Mouse (Mus musculus) frontal cortex, postnatal 14 days (tissue): Measurements from ENCODE around the gene Osbpl3.

ENCODE experiments used
- DNase-seq, 2 experiments: peaks; one replicate each; pipeline ENCODE4 v3.0.0; 2022; ENCODE audit warnings: low spot score in 2 of 2

Gene Osbpl3

DNA sequence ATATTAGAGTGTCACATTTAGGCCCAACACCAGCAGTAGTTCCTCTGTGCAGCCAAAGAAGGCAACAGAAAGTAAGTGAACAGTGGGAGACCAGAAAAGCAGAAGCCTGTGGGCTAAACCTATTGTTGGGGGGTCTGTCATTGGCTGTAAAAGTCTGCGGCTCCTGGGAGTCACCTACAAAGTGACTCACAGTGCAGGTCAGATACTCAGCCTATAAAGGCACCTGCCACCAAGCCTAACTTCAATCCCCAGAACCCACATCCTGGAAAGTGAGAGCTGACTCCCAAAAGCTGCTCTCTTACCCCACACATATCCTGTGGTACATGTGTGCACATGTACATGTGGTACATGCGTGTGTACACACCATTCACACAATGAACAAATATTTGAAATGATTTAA lies 124.5 kb downstream of the Osbpl3 start:
- DNase-seq = no peak

DNA sequence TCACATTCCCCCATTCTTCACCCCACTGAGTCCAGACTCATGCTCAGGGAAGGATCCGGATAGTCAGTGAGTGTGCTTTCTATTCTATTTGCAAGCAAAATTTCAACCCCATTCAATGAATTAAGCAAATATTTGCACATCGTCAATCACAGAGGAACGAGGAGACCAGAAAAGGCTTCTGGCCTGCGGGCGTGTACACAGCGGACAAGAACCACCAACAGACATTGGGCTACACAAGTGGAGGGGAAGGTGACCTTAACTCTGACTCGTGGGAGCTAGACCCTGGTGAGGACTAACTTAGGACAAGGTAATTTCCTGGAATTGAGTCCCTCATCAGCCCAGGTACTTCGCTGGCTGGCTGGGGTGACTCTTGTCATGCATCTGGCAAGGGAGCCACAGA lies 126.6 kb downstream of the Osbpl3 start:
- DNase-seq = no peak

DNA sequence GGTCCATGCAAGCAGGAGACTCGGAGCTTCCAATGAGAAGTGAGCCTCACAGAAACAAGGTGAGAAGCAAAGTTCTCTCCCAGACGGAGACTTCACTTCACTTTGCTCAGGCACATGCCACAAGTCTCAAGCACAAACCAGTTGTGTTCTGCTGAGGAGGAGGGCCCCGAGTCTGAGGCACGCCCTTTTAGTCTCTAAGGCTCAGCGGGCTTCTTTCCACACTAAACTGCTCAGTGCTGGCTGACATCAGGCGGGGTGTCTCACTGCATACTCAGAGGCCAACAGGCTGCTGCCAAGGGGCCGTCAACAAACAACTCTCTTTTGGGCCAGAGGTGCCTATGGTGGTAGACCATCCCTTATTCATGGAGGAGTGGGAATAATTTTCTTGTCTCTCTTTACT lies 127.1 kb downstream of the Osbpl3 start:
- DNase-seq = no peak

DNA sequence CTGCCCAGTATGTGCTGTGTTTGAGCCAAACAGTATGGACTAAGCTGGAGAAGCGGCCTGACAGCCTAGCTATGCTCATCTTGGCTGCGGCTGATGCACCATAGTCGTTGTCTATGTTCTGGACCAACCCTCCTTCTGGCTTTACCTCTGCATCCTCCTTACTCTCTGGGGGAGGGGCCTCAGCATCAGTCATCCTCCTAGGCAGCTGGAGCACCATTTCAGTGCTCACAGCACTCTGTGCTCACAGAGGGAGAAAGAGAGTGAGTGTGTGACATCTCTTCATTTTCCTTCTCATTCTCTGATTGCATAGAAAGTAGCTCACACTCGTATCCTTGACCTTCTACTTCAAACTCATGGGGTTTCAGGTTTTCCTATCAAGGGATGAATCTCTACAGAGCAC lies 129.8 kb downstream of the Osbpl3 start:
- no peak for DNase-seq

DNA sequence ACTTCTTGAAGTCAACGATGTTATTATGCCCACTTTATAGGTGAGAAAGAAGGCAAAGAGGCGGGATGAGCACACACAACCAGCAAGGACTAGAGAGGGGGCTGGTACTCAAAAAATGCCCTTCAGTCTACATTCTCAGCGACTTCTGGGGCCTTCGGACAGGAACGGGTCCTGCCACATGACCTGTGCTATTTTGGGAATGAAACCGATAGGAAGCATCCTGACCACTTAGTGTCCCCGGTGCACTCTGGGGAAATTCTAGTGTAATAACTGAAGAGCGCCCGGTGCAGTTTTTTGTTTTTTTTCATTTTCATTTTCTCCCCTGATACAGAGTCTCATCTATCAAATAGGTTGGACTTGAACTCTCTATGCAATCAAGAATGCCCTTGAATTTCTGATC lies 130.5 kb downstream of the Osbpl3 start:
- DNase-seq = no peak

- peak; percentile 65 to 77 for DNase-seq
These were observed 133.4 kb downstream of the Osbpl3 start for GRCm38 (mm10) chr6:50322631-50323030.

GRCm38 (mm10) chr6:50321739-50322138 lies 134.3 kb downstream of the Osbpl3 start:
- DNase-seq = no peak

- DNase-seq = peak in 1 of 2 experiments; percentile 50
These were observed 137.3 kb downstream of the Osbpl3 start for GRCm38 (mm10) chr6:50318590-50319172.

- DNase-seq = no peak
These were observed 137.9 kb downstream of the Osbpl3 start for GRCm38 (mm10) chr6:50318150-50318549.

DNA sequence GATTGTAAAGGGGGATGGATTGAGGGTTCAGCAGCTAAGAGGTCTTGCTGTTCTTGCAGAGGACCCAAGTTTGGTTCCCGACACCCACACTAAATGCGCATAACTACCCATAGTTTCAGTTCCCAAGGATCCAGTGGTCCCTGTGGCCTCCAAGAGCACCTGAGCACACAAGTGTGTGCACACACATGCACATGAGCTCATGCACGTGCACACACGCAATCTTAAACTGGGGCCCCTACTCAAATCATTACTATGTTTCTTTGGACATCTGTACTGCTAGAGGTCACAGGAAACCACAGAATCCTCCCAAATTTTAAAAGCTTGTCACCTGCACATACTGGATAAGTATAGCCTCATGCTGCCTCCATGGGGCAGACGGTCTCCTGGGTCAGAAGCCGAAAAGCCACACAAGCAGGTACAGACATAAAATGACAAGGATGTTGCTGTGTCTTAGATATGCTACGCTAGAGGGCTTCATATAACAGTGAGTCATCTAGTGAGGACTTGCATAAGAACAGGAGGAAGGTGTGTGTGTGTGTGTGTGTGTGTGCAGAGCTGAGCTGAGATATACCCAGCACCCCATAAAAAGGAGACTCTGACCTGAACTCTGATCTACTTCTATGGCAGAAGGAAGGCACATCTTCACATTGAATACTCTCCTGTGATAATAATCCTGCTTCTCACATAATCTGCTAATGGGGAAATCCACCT lies 139.1 kb downstream of the Osbpl3 start:
- no peak for DNase-seq

DNA sequence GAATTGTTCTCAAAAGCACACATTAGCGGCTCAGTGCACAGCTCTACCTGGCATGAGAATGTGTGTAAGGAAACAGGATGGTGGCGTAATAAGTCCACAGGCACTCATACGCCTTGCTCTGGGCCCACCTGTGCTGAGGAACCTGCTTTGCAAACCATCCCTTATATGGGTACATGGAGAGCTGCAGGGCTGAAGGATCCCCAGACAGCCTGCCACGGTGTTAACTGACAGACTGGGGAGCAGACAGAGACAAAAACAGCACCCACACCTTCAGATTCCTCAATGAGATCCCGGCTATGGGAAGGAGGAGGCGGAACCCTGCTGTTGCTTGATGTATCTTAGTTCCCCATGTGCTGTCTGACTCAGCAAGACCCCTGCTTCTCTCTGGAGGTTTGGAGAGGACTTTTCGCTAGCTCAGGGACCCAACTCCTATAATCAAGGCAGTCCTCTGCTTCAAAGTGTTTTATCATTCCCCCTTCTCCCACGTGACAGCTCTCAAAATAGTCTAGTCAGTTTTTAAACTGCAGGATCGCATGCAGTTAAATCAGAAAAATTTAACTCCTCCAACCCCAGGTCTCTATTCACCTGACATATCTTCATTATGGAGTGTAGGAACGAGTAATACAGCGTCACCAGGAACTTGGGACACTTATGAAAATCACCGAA lies 141.5 kb downstream of the Osbpl3 start:
- DNase-seq = peak; percentile 55 to 67

DNA sequence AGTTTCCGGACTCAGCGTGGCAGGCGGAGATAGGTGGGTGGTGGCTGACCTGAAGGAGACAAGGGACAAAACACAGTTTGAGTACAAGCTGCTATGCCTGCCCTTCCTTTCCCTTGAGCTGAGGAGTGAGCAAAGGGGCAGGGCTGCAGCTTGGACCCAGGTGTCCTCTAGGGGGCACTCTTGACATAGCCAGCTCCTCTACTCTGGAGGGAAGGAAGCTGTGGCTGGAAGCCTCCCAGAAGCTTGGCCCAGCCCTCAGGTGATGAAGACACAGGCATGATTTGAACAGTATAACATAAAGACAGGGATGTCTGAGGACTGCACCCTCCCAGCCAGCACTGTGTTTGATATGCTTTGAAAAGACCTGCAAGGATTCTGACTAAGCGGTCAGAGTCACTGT lies 143.4 kb downstream of the Osbpl3 start:
- peak; percentile 46 to 72 for DNase-seq

- no peak for DNase-seq
These were observed 147.0 kb downstream of the Osbpl3 start for GRCm38 (mm10) chr6:50309019-50309418.

DNA sequence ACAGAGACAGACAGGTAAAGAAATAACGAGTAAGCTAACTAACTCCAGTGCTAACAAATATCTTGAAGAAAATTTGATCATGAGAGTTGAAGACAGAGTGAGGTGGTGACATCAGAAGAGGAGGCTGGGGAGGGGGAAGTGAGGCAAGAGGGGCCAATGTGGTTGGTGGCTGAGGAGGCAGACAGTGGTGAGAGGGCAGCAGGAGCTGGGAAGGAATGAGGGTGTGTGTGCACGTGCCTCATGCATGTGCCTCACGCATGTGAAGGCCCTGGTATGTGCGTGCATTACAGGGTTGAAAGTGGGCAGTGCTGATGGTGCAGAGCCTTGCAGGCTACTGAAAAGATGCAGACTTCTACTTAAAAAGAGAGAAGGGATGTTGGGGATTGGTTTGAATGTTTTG lies 149.4 kb downstream of the Osbpl3 start:
- no peak for DNase-seq

GRCm38 (mm10) chr6:50304949-50305491 lies 151.0 kb downstream of the Osbpl3 start:
- peak; percentile 60 to 79 for DNase-seq

- DNase-seq = no peak
These were observed 154.9 kb downstream of the Osbpl3 start for GRCm38 (mm10) chr6:50301121-50301520.

DNA sequence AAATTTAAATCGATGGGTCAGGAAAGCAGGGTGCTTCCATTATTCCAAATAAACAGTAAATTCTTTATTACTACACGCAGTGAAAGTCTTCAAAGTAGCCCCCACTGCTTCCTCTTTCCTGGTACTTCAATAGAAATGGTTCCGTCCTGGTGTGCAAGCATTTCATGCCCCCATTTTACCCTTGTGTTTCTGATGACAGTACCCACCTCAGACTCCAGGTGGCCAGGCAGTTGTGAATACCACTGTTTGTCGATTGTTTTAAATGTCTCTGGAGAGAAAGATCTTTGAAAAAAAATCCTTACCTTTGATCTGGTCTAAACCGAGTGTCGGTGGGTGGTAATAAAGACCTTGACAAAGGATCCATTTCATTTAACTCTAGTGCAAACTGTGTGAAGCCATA lies 155.4 kb downstream of the Osbpl3 start:
- no peak for DNase-seq

GRCm38 (mm10) chr6:50299071-50299470 lies 156.9 kb downstream of the Osbpl3 start:
- DNase-seq = no peak

DNA sequence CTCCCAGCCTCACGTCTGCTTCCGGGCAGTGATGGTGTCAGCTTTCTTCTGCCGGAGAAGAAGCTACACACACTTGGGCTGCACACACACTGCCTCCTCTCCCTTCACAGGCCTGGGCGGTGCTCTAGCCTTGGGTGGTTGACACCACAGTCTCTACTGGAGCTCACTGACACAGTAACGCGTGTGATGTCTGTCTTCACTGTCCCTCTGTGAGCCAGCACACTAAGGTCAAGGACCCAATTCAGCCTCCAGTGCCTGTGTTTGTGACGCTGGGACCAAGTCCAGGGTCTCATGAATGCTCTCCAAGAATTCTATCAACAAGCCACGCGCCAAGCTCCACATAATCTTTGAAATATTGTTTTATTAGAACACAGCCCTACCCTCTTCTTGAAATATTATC lies 158.3 kb downstream of the Osbpl3 start:
- no peak for DNase-seq

DNA sequence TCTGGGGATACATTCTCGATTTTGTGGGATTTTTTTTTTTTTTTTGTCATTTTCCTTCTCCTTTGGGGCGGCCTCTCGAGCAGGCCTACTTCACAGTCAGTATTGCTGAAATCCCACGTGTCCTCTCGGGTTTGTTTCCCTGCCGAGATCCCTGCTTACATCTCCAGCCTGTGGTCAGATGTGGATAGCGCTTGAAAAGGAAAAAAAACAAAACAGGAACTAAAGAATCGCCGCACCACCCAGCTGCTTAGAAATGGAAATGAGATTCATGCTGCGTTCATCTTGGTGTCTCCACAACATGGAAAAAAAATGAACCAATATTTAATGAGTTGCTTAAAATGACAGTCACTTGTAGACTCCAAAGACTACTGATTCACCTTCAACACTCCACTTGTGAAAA lies 160.9 kb downstream of the Osbpl3 start:
- DNase-seq = no peak

GRCm38 (mm10) chr6:50294128-50294527 lies 161.9 kb downstream of the Osbpl3 start:
- DNase-seq = peak in 1 of 2 experiments; percentile 64

DNA sequence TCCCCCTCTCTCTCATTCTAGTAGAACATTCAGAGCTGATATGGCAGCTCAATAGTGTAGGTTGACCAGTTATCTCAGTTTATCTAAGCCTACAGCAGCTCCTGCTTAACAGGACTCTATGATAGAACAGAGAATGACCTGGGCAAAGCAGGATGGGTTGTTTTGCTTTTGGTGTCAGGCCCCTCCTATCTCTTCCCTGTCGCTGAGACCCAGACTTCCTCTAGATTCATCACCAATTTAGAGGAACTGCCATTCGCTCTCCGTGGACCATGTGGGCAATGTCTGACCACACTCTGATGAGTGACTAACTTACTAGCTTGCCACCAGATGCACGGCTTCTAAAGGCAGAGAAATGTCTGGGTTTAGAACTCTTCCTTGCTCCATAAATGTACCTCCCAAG lies 164.4 kb downstream of the Osbpl3 start:
- no peak for DNase-seq

- no peak for DNase-seq
These were observed 169.1 kb downstream of the Osbpl3 start for GRCm38 (mm10) chr6:50286881-50287280.
